Mouse (Mus musculus): Measurements from ENCODE around the gene Actr6. TPM values are rescaled to one million over a fixed set of nuclear protein-coding genes. Genes with fewer than 3 reads are reported as not detected.

The Actr6 gene
- total and polyA plus RNA-seq, 3 experiments = 11.7 to 48.4 (median 18.0) TPM

DNA sequence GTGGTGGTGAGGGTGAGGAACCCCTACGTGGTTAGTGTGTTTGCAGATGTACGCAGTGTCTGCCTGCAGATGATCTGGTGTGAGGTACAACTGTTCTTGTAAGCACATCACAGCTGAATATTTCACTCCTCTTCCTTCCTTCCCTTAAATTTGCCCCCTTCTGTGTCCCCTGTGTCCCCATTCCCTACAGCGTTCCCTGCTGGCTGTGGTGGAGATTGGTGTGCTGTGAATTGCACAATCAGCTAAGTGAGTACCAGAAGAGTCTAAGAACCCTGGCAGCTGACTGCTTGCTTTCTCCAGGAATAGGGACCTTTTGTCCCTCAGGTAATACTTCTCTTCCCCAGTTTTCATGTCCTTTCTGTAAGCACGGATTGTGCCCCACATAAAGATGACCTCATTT is 23.1 kb upstream of the Actr6 start:
- H3K27ac ChIP-seq (ENCODE audit: insufficient read depth, low read depth) = no peak overlapping the region
- H3K36me3 ChIP-seq (replicated peaks in 1 of 2; ENCODE audit: control insufficient read depth in 1 of 2, insufficient read depth in 1 of 2, low read length in 1 of 2) = peaks cover 0 to 26% of the 10 kb centered on the region in 2 experiments
- in situ Hi-C loops (cut with MboI; ENCODE audit: low pct_ligation_motif_present, low pct_unique_long_range_greater_than_20kb, low sequenced_read_pairs) (no loop called here), dilution Hi-C loops (cut with MboI; ENCODE audit: extremely low pct_ligation_motif_present, extremely low pct_unique_long_range_greater_than_20kb, low sequenced_read_pairs) (no loop called here)
- H3K27me3 ChIP-seq (replicated peaks) = no peaks in the 10 kb centered on the region
- peaks cover 10% of the 10 kb centered on the region for H3K79me2 ChIP-seq (replicated peaks; ENCODE audit: control insufficient read depth, extremely low read depth, insufficient read depth, poor library complexity, severe bottlenecking)
- H3K9me3 ChIP-seq (replicated peaks; ENCODE audit: low read length) = no peaks in the 10 kb centered on the region
- no peak overlapping the region for H3K9ac ChIP-seq (ENCODE audit: insufficient read depth, low read depth)
- no peaks in the 10 kb centered on the region for H3K4me1 ChIP-seq (ENCODE audit: control insufficient read depth in 1 of 2, insufficient read depth in 2 of 2)
- H3K4me2 ChIP-seq (ENCODE audit: insufficient read depth, low read depth, poor library complexity, severe bottlenecking) = no peak overlapping the region
- TF ChIP-seq NELFE (IDR thresholded peaks at IDR 0.05; ENCODE audit: low read depth, low read length) (no peak), RCOR1 (conservative IDR thresholded peaks at IDR 0.05; ENCODE audit: low read depth, low read length) (no peak), JUND (conservative IDR thresholded peaks at IDR 0.05; ENCODE audit: low read depth, low read length) (no peak), TBP (conservative IDR thresholded peaks at IDR 0.05; ENCODE audit: low read depth, low read length) (no peak), MAZ (IDR thresholded peaks at IDR 0.05; ENCODE audit: low read depth, low read length) (no peak), ZNF384 (IDR thresholded peaks at IDR 0.05; ENCODE audit: low read depth, low read length) (no peak), IRF4 (IDR thresholded peaks at IDR 0.05; ENCODE audit: low read depth, low read length) (no peak), SIN3A (IDR thresholded peaks at IDR 0.05; ENCODE audit: low read length) (no peak), GABPA (IDR thresholded peaks at IDR 0.05; ENCODE audit: insufficient replicate concordance, low read depth, low read length) (no peak), TCF12 (IDR thresholded peaks at IDR 0.05; ENCODE audit: low read depth, low read length) (no peak), SMC3 (IDR thresholded peaks at IDR 0.05; ENCODE audit: low read depth, low read length) (no peak), USF1 (IDR thresholded peaks at IDR 0.05; ENCODE audit: low read depth, low read length) (no peak), RAD21 (IDR thresholded peaks at IDR 0.05; ENCODE audit: low read depth, low read length) (no peak), ZKSCAN1 (IDR thresholded peaks at IDR 0.05; ENCODE audit: borderline replicate concordance, low read depth, low read length) (no peak), EP300 (IDR thresholded peaks at IDR 0.05; ENCODE audit: low read length) (no peak), POLR2A (IDR thresholded peaks at IDR 0.05; ENCODE audit: low read depth, low read length) (no peak)
- no peak overlapping the region for H3K4me3 ChIP-seq (replicated peaks in 1 of 3; ENCODE audit: low read depth in 2 of 3, low read length in 2 of 3, poor library complexity in 1 of 3)
- no peak for DNase-seq (ENCODE audit: extremely low read depth)

DNA sequence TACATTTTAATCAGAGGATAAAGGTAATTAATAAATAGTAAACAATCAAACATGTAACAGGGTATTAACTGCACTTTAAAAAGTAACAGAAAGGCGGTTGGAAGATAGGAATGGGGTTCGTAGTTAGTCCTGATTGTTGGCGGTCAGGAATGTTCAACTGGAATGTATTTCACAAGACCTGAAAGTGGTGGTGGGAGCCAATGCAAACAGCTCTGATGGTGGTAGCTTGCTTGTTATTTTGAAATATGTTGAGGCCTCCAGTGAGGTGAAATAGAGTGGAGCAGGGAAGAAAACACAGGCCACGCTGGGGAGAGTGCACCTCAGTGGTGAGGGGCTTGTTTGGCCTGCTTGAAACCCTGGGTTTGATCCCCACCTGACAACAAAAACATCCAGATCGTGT is 19.0 kb upstream of the Actr6 start:
- Histone ChIP-seq H3K9ac (ENCODE audit: insufficient read depth, low read depth) (no peak overlapping the region), H3K4me3 (replicated peaks in 1 of 3; ENCODE audit: low read depth in 2 of 3, low read length in 2 of 3, poor library complexity in 1 of 3) (no peak overlapping the region), H3K4me1 (ENCODE audit: control insufficient read depth in 1 of 2, insufficient read depth in 2 of 2) (peaks cover 4 to 24% of the 10 kb centered on the region in 2 experiments; a peak in 3 of 4 replicates), H3K27me3 (replicated peaks) (no peaks in the 10 kb centered on the region), H3K9me3 (replicated peaks; ENCODE audit: low read length) (no peaks in the 10 kb centered on the region), H3K79me2 (replicated peaks; ENCODE audit: control insufficient read depth, extremely low read depth, insufficient read depth, poor library complexity, severe bottlenecking) (peaks cover 28% of the 10 kb centered on the region), H3K4me2 (ENCODE audit: insufficient read depth, low read depth, poor library complexity, severe bottlenecking) (no peak overlapping the region), H3K27ac (ENCODE audit: insufficient read depth, low read depth) (no peak overlapping the region), H3K36me3 (replicated peaks in 1 of 2; ENCODE audit: control insufficient read depth in 1 of 2, insufficient read depth in 1 of 2, low read length in 1 of 2) (peaks cover 0 to 11% of the 10 kb centered on the region in 2 experiments)
- DNase-seq (ENCODE audit: extremely low read depth) = no peak
- in situ Hi-C loops (cut with MboI; ENCODE audit: low pct_ligation_motif_present, low pct_unique_long_range_greater_than_20kb, low sequenced_read_pairs) (no loop called here), dilution Hi-C loops (cut with MboI; ENCODE audit: extremely low pct_ligation_motif_present, extremely low pct_unique_long_range_greater_than_20kb, low sequenced_read_pairs) (no loop called here)
- no peak for TF ChIP-seq JUND (conservative IDR thresholded peaks at IDR 0.05; ENCODE audit: low read depth, low read length)
- TF ChIP-seq MAZ (IDR thresholded peaks at IDR 0.05; ENCODE audit: low read depth, low read length) = no peak
- no peak for TF ChIP-seq KAT2A (IDR thresholded peaks at IDR 0.05; ENCODE audit: insufficient replicate concordance, low read length)
- TF ChIP-seq ELF1 (IDR thresholded peaks at IDR 0.05; ENCODE audit: low read depth, low read length) = no peak
- no peak for TF ChIP-seq NRF1 (IDR thresholded peaks at IDR 0.05; ENCODE audit: low read depth, low read length)
- TF ChIP-seq ZNF384 (IDR thresholded peaks at IDR 0.05; ENCODE audit: low read depth, low read length) = no peak
- TF ChIP-seq USF1 (IDR thresholded peaks at IDR 0.05; ENCODE audit: low read depth, low read length) = no peak
- TF ChIP-seq HCFC1 (IDR thresholded peaks at IDR 0.05; ENCODE audit: low read depth, low read length) = no peak
- no peak for TF ChIP-seq UBTF (IDR thresholded peaks at IDR 0.05; ENCODE audit: low read depth, low read length)
- no peak for TF ChIP-seq MAFK (IDR thresholded peaks at IDR 0.05; ENCODE audit: insufficient replicate concordance, low read length)
- no peak for TF ChIP-seq BHLHE40 (IDR thresholded peaks at IDR 0.05; ENCODE audit: low read depth, low read length)
- TF ChIP-seq MXI1 (IDR thresholded peaks at IDR 0.05; ENCODE audit: low read depth, low read length) = no peak
- no peak for TF ChIP-seq MEF2A (IDR thresholded peaks at IDR 0.05; ENCODE audit: borderline replicate concordance, low read depth, low read length)
- TF ChIP-seq ZMIZ1 (IDR thresholded peaks at IDR 0.05; ENCODE audit: low read depth, low read length) = no peak
- no peak for TF ChIP-seq GABPA (IDR thresholded peaks at IDR 0.05; ENCODE audit: insufficient replicate concordance, low read depth, low read length)
- TF ChIP-seq MYC (IDR thresholded peaks at IDR 0.05; ENCODE audit: low read depth, low read length) = no peak
- no peak for TF ChIP-seq USF2 (conservative IDR thresholded peaks at IDR 0.05; ENCODE audit: low read depth, low read length)
- no peak for TF ChIP-seq POLR2AphosphoS2 (IDR thresholded peaks at IDR 0.05; ENCODE audit: low read depth, low read length)
- no peak for TF ChIP-seq CTCF (conservative IDR thresholded peaks at IDR 0.05 in 1 of 2, IDR thresholded peaks at IDR 0.05 in 1 of 2; ENCODE audit: low read depth in 2 of 2, low read length in 2 of 2)
- no peak for TF ChIP-seq CHD2 (IDR thresholded peaks at IDR 0.05; ENCODE audit: low read length)
